Mouse (Mus musculus): Measurements from ENCODE around the gene Pde11a.

Gene Pde11a

DNA sequence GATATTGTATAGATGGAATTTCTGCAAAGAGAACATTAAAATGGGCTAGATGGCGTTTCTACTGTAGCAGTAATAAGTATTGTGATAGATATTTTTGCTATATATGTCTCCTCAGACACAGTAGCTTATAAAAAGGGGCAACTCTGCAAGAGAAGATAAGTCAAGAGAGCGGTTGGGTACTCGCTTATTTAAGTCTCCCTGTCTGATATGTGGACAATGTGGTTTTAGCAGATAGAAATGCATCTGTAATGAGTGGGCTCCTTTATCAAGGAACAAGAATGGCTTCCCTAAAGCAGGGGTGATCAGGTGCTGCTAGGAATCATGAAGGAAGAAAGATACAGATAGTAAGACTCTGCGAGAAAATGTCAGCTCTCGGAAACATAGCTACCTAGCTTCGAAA, 18.2 kb downstream of the Pde11a start:
- no peak for DNase-seq

GRCm38 (mm10) chr2:76319231-76319630, 19.3 kb downstream of the Pde11a start:
- no peak for DNase-seq

DNA sequence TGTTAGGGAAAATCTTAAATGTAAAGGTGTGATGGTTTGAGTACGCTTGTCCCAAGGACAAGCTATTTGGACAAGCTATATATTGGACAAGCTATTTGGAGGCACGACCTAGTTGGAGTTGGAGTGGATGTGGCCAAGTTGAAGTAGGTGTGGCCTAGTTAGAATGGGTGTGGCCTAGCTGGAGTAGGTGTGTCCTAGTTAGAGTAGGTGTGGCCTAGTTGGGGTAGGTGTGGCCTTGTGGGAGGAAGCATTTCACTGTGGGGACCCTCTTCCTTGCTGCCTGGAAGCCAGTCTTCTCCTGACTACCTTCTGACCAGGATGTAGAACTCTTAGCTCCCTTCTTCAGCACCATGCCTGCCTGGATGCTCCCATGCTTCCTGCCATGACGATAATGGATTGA, 50.9 kb downstream of the Pde11a start:
- no peak for DNase-seq

DNA sequence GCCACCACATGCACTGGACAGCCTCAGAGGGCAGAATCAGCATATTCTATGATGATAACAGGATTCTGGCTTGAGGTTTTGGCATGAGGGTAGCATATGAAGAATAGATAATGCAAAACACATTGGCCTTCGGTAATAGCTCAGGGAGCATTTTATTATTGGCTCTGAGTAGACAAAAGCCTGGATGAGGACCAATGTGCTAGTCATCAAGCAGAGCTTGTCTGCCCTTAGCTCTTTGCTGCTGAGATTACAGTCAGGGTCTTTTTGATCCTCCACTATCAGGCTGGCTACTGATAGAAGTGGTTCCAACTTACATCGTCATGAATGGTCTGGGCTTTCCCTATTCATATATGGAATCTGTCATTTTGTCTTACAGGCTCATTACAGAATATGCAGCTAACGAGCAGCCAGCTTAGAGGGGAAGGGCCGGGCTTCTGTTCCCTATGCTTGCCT, 52.3 kb downstream of the Pde11a start:
- DNase-seq = no peak

GRCm38 (mm10) chr2:76285150-76285549, 53.4 kb downstream of the Pde11a start:
- DNase-seq = no peak

DNA sequence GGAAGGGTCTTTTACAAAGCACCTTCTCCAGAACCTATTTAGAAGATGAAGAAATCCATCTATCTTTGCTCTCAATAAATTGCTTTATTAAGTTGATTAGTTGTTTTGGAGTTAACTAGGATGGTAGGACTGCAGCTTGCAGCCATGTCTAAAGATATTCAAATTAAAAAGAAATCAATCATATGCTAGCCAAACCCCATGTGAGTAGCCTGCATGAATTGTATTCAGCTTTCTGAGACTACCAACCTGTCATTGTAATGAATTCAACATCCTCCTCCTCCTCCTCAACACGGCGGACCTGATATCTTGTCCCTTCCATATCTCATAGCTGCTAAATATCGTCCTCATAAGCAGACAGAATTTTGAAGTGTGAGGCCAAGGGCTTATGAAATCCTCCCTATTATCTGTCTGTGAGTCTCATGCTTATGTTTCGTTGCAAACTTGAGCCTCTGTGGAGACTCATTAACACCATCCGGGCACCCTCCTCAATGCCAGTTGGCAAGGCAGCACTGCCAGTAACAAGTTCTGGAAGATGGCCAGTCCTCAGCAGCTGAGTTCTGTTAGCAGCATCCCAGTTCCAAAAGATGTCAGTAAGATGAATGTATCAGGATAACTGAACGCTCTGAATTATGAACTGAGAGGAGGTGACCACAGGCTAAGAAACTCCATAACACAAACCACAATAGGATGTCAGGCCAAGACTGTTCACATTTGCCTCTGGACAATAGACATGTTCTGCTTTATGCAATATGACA, 55.0 kb downstream of the Pde11a start:
- peak; percentile 74 to 85 for DNase-seq

DNA sequence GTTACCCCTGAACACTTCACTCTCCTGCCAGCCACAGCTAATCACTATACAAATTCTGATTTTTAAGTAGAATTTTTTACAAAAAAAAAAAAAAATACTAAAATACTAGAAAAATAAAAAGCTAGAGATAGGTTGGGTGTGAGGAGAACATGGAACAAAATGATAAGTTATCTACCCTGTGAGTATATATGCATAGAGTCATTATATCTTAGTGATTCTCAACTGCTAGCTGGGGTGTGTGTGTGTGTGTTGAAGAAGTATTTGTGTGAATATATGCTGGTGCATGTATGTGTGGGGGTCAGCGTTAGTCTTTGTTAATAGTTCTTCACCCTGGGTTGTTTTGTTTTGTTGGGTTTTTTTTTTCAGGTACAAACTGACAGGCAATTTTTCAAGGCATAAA, 69.1 kb downstream of the Pde11a start:
- no peak for DNase-seq

DNA sequence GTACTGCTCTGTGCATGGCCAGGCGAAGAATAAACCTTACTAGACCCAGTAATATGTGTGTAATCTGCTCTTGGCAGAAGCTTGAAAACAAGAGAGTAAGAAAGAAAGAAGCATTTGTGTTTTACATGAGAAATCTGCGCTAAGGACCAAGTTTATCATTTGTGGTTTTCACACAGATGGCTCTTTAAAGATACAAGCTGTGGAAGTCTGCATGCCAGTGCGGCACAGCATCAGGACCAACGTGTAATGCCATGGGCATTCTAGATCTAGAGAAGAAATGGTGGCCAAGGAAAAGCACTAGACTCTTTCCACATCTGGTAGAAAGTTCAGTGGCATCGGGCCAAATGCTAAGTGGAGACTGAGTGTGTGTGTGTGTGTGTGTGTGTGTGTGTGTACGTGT, 71.2 kb downstream of the Pde11a start:
- no peak for DNase-seq

- DNase-seq = no peak
Observed at GRCm38 (mm10) chr2:76266622-76267021, 72.0 kb downstream of the Pde11a start.

- no peak for DNase-seq
Observed at GRCm38 (mm10) chr2:76264258-76264657, 74.3 kb downstream of the Pde11a start.

- no peak for DNase-seq
Observed at GRCm38 (mm10) chr2:76262661-76263060, 75.9 kb downstream of the Pde11a start.

GRCm38 (mm10) chr2:76254833-76255232, 83.7 kb downstream of the Pde11a start:
- peak; percentile 55 to 74 for DNase-seq

DNA sequence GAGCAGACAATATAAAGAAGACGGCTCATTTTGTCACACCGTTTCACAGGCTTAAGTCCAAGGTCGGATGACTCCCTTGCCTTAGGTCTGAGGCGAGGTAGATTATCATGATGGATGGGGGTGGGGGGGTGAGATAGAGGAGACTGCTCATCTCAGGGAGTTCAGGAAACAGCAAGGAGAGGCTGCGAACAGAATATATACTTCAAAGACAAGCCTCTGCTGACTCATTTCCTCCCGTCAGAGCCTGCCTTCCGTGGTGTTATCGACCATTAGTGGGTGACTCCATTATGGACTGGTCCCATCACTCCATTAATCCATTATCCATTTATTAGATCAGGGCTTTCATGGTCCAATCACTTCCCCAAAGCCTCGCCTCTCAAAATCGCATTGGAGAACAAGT, 87.2 kb downstream of the Pde11a start:
- no peak for DNase-seq

GRCm38 (mm10) chr2:76248242-76248641, 90.3 kb downstream of the Pde11a start:
- no peak for DNase-seq

DNA sequence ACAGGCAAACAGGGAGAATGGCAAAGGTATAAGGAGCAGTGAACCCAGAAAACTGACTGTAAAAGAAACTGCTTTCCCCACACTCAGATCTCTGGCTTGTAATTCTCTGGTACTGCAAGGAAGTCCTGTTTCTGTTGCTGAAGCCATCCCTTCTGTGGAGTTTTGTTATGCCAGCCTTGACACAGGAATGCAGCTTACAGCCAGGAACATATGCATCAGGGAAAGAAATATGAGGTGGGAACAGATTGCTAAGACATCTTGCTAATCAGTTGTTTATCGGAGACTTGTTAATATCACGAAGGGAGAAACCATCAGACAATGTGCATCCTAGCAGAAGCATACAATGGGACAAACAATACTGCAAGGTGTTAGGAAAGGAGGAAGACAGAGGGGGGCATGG, 99.4 kb downstream of the Pde11a start:
- no peak for DNase-seq

DNA sequence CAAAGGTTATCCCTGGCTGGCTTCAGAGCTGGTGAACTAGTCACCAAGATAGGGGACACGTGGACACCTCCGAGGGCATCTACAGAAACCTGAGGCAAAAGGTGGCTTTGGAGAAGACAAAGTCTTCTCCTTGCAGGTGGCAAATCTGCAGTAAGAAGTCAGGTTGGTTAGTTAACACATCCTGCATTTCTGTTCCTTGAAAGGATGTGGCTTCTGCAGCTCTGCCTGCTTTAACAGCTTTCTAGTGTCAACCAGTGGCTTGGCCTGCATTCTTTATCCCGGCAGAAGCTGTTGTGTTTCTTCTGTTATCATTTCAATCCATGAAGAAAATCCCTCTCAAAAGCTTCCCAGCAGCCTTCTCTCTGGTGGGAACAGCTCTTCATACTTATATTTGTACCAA, 100.1 kb downstream of the Pde11a start:
- no peak for DNase-seq

- no peak for DNase-seq
Observed at GRCm38 (mm10) chr2:76237638-76238420, 100.7 kb downstream of the Pde11a start.

DNA sequence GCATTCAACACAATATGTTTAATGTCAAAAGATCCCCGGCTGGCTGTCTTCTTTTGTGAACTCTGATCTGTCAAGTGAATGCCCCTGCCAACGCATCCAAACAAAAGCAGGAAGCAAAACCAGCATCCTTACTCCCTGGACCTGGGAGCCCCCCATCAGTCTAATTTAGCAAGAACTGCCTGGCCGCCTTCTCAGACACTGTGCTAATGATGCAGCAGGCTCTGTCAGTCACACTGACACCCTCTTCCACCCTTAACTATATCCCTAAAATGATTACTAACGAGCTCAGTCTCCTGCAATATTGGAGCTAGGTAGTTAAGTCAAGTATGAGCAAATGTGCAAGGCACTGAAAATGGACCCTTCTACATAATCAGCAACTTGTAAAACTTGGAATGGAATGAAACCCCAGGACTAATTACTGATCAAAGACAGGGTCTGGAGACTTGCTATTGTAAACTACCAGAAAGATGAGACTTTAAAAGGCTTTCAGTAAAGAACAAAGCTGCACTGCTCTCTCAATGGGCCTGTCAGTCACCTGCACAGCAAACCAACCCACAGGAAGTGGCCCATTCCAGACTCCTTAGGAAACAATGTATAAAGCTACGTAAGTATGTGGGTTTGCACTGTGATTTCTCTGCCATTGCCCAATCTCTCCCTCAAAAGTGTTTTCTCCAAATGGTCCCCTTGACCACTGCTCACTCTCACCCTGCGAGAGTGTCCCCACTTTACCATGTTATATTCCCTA, 118.0 kb downstream of the Pde11a start:
- DNase-seq = no peak

DNA sequence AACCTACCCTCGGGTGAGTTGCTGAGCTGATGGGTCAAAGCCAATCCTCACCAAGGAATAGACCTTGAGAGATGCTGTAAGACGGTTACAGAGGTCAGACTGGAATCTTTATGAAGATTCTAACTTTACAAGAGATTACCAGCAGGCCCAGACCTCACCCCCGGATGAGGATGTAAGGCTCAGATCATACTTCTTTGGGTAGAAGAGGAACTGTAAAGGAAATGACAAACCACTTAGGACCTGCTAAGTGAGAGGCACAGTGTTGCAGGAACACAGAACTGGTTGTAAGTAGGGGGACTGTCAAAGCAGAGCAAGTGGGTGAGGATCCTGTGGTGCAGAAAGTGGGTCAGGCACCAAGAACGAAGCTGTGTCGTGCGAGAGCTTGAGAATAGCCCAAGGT, 119.0 kb downstream of the Pde11a start:
- no peak for DNase-seq

- DNase-seq = peak; percentile 36 to 64
Observed at GRCm38 (mm10) chr2:76216146-76216545, 122.4 kb downstream of the Pde11a start.

- no peak for DNase-seq
Observed at GRCm38 (mm10) chr2:76215219-76215618, 123.4 kb downstream of the Pde11a start.

DNA sequence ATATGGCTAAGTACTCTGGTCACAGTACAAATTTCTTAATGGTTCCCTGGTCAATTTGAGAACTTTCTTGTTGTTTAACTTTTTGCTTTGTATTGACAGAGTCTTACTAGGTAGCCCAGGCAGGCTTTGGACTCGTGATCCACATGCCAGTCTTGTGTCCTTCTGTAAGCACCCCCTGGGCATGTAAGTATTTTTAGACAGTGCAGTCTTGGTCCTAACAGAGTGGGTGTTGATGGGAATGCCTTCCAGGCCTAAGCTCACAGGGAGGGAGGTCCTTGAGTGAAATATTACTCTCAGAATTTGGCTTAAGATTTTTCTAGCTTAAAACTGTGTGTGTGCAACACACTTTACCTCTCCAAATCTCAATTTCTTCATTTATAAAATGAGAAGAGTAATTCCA, 153.4 kb downstream of the Pde11a start:
- no peak for DNase-seq

- DNase-seq = no peak
Observed at GRCm38 (mm10) chr2:76162822-76163221, 175.8 kb downstream of the Pde11a start.

DNA sequence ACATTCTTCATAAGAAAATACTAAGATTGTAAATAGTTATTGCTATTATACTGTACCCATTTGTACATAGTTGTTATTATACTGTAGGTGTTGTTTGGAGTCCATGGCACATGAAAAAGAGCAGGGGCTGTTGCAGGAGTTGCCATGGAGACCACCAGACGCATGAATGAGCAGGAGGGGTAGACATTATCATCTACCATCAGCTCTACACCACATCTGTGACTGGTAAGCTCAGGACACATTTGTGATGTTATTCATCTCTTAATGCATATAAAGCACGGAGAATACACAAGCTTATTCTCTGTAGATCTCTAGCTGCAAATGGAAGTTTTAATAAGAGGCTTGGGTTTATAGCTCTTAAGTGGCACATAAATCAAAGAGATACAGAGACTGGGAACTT, 179.6 kb downstream of the Pde11a start:
- DNase-seq = no peak

All from cerebellum, postnatal 25 days (tissue).